Mouse (Mus musculus) limb, embryonic 11.5 days (tissue): ENCODE results near the gene Tmem132c. TPM values are rescaled to one million over a fixed set of nuclear protein-coding genes. Genes with fewer than 3 reads are reported as not detected.

Experiments used
- ATAC-seq: fragments of 200-750 bp; cut with Nextera tagmentation; 2 replicates; pipeline ENCODE4 v1.8.0; 2017; ENCODE audit warnings: low read depth; ENCODE audit not compliant: insufficient number of reproducible peaks, low FRiP score, low TSS enrichment
- DNase-seq: peaks from one replicate; pipeline ENCODE4 v3.0.0-alpha.2; 2015; ENCODE audit warnings: low spot score
- H3K27ac ChIP-seq: fragments of 300-500 bp; sonication (generic); replicated peaks from 2 replicates; pipeline ENCODE4 v1.5.1; 2014; ENCODE audit warnings: low read depth, mild to moderate bottlenecking, low read length
- H3K27me3 ChIP-seq: fragments of 300-500 bp; sonication (generic); 2 replicates; pipeline ENCODE4 v1.6.1; 2014; ENCODE audit warnings: mild to moderate bottlenecking, low read length, mixed read lengths; ENCODE audit not compliant: control insufficient read depth, insufficient read depth
- H3K36me3 ChIP-seq: fragments of 300-500 bp; sonication (generic); 2 replicates; pipeline ENCODE4 v1.6.1; 2014; ENCODE audit warnings: mild to moderate bottlenecking, low read length, moderate library complexity, mixed read lengths; ENCODE audit not compliant: control insufficient read depth, insufficient read depth
- H3K4me1 ChIP-seq: fragments of 300-500 bp; sonication (generic); 2 replicates; pipeline ENCODE4 v1.6.1; 2014; ENCODE audit warnings: low read length, mixed read lengths; ENCODE audit not compliant: control insufficient read depth, insufficient read depth
- H3K4me2 ChIP-seq: fragments of 300-500 bp; sonication (generic); 2 replicates; pipeline ENCODE4 v1.6.1; 2014; ENCODE audit warnings: low read depth, mild to moderate bottlenecking, moderate library complexity; ENCODE audit not compliant: severe bottlenecking
- H3K4me3 ChIP-seq: fragments of 300-500 bp; sonication (generic); 2 replicates; pipeline ENCODE4 v1.5.1; 2014; ENCODE audit warnings: low read depth, low read length
- H3K9ac ChIP-seq: fragments of 300-500 bp; sonication (generic); 2 replicates; pipeline ENCODE4 v1.6.1; 2014; ENCODE audit warnings: mild to moderate bottlenecking, low read length
- H3K9me3 ChIP-seq: fragments of 300-500 bp; sonication (generic); 2 replicates; pipeline ENCODE4 v1.6.1; 2016; ENCODE audit warnings: low read length; ENCODE audit not compliant: control insufficient read depth
- WGBS: fragments of 180-500 bp; shearing (Covaris S2); extraction: QIAGEN DNeasy Blood & Tissue Kit; methylation state at CpG from one replicate; pipeline ENCODE4 v1.1.7; 2014; 5-methylcytosine and 5-hydroxymethylcytosine counted together
- polyA plus RNA-seq: library from polyadenylated mRNA; unstranded; fragments of >200 nt; fragmentation: Nextera tagmentation; extraction: Ambion mirVana; gene quantifications from 2 replicates; pipeline ENCODE4 v1.2.1, GENCODE M21; 2014

Tmem132c gene
- polyA plus RNA-seq, 1 experiment from 2014 or later, result 34.6 TPM

DNA sequence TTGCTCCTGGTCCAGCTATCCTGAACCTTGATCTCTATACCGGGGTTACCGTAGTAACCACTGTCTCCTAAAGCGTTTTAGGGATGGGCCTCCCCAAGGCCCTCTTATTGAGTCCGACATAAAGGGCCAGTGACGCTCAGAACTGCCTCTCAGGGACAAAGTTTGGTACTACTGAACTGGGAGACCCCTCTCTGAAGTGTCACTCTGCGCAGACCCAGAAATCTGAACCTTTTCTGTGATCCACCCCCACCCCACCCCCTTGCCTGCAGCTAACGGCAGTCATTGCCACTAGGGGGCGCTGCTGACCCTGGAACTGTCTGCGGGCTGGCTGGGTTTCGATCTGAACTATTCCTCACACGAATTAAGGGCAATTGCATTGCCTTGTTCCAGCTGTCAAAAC is 6.4 kb upstream of the Tmem132c start:
- no peak overlapping the region for H3K9ac ChIP-seq
- peaks cover 6% of the 10 kb centered on the region; the same call in 1 of the 2 replicates for H3K4me1 ChIP-seq
- no peak overlapping the region for H3K4me3 ChIP-seq
- H3K9me3 ChIP-seq, result peaks cover 3% of the 10 kb centered on the region; the same call in 1 of the 2 replicates
- peak overlapping the region; percentile 21 for H3K4me2 ChIP-seq
- ATAC-seq, result peak; percentile 51; the same call in 1 of the 2 replicates
- WGBS, result 3% methylated on average over 11 of the region's 11 CpGs
- H3K27ac ChIP-seq, result no peak overlapping the region
- no peaks in the 10 kb centered on the region for H3K36me3 ChIP-seq
- DNase-seq, result peak; percentile 97
- no peaks in the 10 kb centered on the region for H3K27me3 ChIP-seq

DNA sequence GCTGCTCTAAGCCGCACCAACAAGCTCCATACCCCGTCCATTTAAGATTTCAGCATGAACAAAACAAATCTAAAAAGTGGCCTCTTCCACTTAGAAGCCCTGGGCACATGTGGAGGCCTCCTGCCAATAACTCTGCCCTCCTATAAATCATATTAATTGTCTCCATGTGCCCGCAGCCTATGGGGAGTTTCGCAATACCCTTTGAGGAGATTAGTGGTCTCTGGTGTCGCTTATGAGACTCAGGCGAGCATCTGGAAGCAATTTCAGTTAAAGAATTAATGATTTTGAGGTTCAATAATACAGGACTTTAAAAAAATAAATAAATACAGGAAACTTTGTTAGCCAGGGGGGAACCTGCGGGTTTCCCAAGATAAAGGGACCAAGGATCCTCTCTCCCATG is 1.9 kb upstream of the Tmem132c start:
- no peak overlapping the region for H3K4me2 ChIP-seq
- H3K27me3 ChIP-seq, result no peaks in the 10 kb centered on the region
- peak; percentile 86 for DNase-seq
- 7% methylated on average over 7 of the region's 7 CpGs for WGBS
- peaks cover 3% of the 10 kb centered on the region; the same call in 1 of the 2 replicates for H3K9me3 ChIP-seq
- no peaks in the 10 kb centered on the region for H3K36me3 ChIP-seq
- no peak overlapping the region for H3K4me3 ChIP-seq
- peak; percentile 49; the same call in 1 of the 2 replicates for ATAC-seq
- peaks cover 30% of the 10 kb centered on the region for H3K4me1 ChIP-seq
- H3K27ac ChIP-seq, result 0 out of 2 replicates have a peak overlapping the region, but pooled peaks have one; percentile 1
- H3K9ac ChIP-seq, result no peak overlapping the region

DNA sequence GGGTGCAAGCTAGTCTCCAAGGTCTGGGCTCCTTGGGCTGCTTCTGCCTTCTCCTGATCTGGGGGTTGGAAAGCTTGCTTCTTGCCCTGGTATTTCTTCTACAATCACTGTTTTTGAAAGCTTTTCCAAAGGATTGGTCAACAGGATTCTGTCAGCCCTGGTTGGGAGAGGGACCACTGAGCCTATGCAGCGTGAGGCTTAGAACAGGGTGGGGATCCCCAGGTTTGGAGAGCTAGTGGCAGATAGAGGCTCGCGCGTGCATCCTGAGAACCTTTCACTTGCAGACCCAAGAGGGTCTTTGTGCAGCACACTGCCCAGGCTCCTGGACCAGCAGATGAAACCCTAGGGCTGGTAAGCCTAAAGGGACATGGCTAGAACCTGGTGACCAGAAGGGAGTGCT is 962 bp upstream of the Tmem132c start:
- DNase-seq (peak; percentile 52), ATAC-seq (no peak)
- peak overlapping the region; percentile 80 for H3K27ac ChIP-seq
- H3K27me3 ChIP-seq, result no peaks in the 10 kb centered on the region
- H3K36me3 ChIP-seq, result no peaks in the 10 kb centered on the region
- H3K9me3 ChIP-seq, result peaks cover 3% of the 10 kb centered on the region; the same call in 1 of the 2 replicates
- peak overlapping the region; percentile 74 for H3K4me3 ChIP-seq
- WGBS, result 9% methylated on average over 4 of the region's 4 CpGs
- peak overlapping the region; percentile 85; the same call in 1 of the 2 replicates for H3K4me2 ChIP-seq
- peak overlapping the region; percentile 43 for H3K9ac ChIP-seq
- peaks cover 30% of the 10 kb centered on the region for H3K4me1 ChIP-seq

DNA sequence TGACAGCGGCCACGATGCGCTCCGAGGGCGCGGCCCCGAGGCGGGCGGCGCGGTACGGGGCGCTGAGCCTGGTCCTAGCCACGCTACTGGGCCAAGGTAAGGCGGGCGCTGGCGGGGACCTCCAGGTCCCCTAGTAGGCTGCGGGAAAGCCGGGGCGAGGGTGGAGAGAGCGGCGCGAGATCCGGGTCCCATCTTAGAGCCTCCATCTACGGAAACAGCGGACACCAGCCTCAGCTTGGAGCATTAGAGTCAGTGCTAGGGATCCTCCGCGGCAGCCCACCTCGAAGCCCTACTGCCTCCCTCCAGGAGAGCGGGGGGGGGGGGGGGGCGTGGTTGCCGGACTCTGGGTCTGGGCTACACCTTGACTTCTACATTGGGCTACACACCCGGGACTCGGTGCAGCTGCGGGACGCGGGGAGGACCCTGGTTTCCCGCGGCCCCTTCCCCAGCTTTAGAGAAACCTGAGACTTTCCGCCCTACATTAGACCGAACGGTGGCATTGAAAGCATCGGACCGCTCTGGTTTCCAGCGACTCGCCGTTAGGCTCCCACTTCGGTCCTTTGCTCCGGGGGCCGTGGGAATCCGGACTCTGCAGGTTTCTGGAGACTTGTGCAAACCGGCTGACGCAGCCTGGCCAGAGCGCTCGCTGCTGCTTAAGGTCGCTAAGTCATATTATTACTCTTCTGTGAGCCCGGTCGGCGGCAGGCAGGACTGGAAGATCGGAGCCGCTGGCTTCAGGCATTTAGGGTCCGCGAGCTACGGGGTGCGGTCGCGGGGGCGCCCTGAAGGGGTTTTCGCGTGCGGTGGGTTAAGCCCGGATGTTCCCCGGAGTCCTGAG is 536 bp downstream of the Tmem132c start:
- Histone ChIP-seq H3K27ac (peak overlapping the region; percentile 73), H3K9me3 (peaks cover 3% of the 10 kb centered on the region; the same call in 1 of the 2 replicates), H3K4me1 (peaks cover 27% of the 10 kb centered on the region), H3K9ac (peak overlapping the region; percentile 76), H3K4me3 (peak overlapping the region; percentile 74), H3K27me3 (no peaks in the 10 kb centered on the region), H3K4me2 (peak overlapping the region; percentile 85), H3K36me3 (no peaks in the 10 kb centered on the region)
- ATAC-seq, result peak; percentile 70
- peak; percentile 76 for DNase-seq
- under 1% methylated on average over 71 of the region's 73 CpGs for WGBS

DNA sequence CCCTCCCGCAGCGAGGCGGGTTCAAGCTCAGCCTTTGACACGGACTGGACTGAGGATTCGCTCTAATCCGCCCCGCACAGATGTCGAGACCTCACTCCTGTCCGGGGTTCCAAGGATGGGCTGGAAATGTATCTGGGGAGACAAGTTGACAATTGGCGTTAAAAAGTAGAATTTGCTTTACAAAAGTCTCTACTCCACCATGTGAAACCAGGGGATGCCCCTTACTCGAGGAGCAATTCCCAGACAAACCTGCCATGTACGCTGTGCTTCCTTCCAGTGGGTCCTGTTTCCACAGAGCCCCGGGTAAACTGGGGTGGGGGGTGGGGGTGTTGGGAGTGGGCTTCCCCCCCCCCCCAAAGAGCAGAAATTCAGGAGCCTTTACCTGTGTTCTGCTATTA is 1.2 kb downstream of the Tmem132c start:
- Histone ChIP-seq H3K27me3 (no peaks in the 10 kb centered on the region), H3K9ac (peak overlapping the region; percentile 76), H3K36me3 (no peaks in the 10 kb centered on the region), H3K27ac (peak overlapping the region; percentile 73), H3K9me3 (peaks cover 3% of the 10 kb centered on the region; the same call in 1 of the 2 replicates), H3K4me1 (peaks cover 27% of the 10 kb centered on the region), H3K4me2 (peak overlapping the region; percentile 85), H3K4me3 (peak overlapping the region; percentile 74)
- ATAC-seq (no peak), DNase-seq (no peak)
- WGBS, result 0% methylated on average over 13 of the region's 13 CpGs

DNA sequence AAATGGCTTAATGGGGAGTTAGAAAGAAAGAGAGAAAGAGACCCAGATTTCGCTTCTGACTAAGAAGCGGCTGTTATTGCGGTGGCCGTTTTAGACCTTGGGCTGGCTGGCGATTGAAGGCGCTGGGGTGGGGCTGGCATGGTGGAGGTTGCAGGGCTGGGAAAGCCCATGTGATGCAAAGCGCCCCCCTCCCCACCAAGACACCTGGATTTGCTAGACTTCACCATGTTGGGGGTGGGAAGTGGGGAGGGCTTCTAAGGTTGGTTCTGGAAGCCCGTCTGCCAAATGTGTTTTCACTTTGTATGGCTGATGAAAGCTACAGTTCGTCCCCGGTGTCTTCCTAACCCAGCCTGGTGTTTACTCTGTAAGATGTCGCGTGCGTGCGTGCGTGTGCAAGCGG is 1.6 kb downstream of the Tmem132c start:
- Histone ChIP-seq H3K9ac (peak overlapping the region; percentile 76), H3K27ac (no peak overlapping the region), H3K4me2 (peak overlapping the region; percentile 85), H3K36me3 (no peaks in the 10 kb centered on the region), H3K4me1 (peaks cover 27% of the 10 kb centered on the region), H3K4me3 (peak overlapping the region; percentile 74), H3K27me3 (no peaks in the 10 kb centered on the region), H3K9me3 (peaks cover 3% of the 10 kb centered on the region; the same call in 1 of the 2 replicates)
- 0% methylated on average over 16 of the region's 16 CpGs for WGBS
- ATAC-seq (no peak), DNase-seq (peak; percentile 45)

DNA sequence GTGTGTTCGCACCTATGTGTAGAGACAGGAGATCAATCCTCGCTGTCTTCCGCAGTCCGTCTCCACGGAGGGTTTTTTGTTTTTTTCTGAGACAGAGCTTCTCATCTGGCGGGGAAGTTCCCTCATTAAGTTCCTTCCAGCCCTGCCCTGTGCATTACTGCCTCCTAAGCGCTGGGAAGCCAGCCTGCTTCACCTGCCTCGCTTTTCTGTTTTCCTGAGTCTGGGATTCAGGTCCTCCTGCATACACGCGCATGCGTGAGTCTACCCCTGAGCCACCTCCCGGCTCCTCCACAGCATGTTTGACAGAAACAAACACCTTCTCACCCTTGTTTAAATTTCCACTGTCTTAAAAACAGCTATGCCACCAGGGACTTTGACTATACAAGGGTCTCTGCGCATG is 2.0 kb downstream of the Tmem132c start:
- peak overlapping the region; percentile 74 for H3K4me3 ChIP-seq
- H3K9me3 ChIP-seq, result peaks cover 1% of the 10 kb centered on the region; the same call in 1 of the 2 replicates
- H3K27me3 ChIP-seq, result no peaks in the 10 kb centered on the region
- H3K4me1 ChIP-seq, result peaks cover 27% of the 10 kb centered on the region
- ATAC-seq (no peak), DNase-seq (no peak)
- peak overlapping the region; percentile 85 for H3K4me2 ChIP-seq
- WGBS, result 8% methylated on average over 13 of the region's 13 CpGs
- H3K9ac ChIP-seq, result peak overlapping the region; percentile 76
- H3K36me3 ChIP-seq, result no peaks in the 10 kb centered on the region
- no peak overlapping the region for H3K27ac ChIP-seq

DNA sequence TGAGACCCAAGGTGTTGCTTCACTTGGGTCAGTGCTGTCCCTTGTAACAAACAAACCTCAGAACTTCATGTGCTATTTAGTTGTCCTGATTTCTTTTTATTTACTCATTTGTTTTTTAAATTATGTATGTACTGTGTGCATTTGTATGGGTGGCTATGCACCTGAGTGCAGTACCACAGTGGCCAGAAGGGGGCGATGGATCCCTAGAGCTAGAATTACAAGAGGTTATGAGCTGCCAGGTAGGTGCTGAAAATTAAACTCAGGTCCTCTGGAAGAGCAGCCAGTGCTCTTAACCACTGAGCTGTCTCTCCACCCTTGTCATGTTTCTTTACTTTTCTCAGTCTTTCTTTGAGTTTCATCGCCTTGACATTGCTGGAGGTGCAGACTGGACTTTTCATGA is 11.7 kb downstream of the Tmem132c start:
- no peak for ATAC-seq
- no peak for DNase-seq
- 58% methylated on average over 2 of the region's 2 CpGs for WGBS

More for the DNA sequence above, 11.7 kb downstream of the Tmem132c start:
- H3K4me3 ChIP-seq, result no peak overlapping the region
- no peaks in the 10 kb centered on the region for H3K4me1 ChIP-seq
- H3K9ac ChIP-seq, result no peak overlapping the region
- H3K36me3 ChIP-seq, result no peaks in the 10 kb centered on the region
- no peak overlapping the region for H3K4me2 ChIP-seq
- H3K27ac ChIP-seq, result no peak overlapping the region
- H3K27me3 ChIP-seq, result no peaks in the 10 kb centered on the region
- no peaks in the 10 kb centered on the region; the same call in 1 of the 2 replicates for H3K9me3 ChIP-seq
